Comparison of ENCODE assay signal across 12 mouse cellular contexts in genomic region chr10:84584451-84585293, GRCm38 (mm10). TPM values are rescaled to one million over a fixed set of nuclear protein-coding genes. Genes with fewer than 3 reads are reported as not detected.
A peak's percentile ranks its signal among the peaks of the same experiment; 100 is the strongest.
DNase-seq lines count a peak whose midpoint lies in the region; ATAC-seq and TF ChIP-seq lines count a peak whose summit lies in the region.
"Had no signal": no experiment of that assay in that cellular context is flagged by ENCODE, and none has a peak within 500 bp of the region (broad histone marks: within the 10 kb centered on the region; RNA-seq: fewer than 3 reads in every experiment).

No protein-coding gene starts in this region.

- H3K9ac ChIP-seq in lung, postnatal 0 days (replicated peaks; ENCODE audit: low read depth): no peak overlapping the region
- H3K9ac ChIP-seq: embryonic facial prominence, embryonic 12.5 days had no signal

- ATAC-seq in lung, postnatal 0 days: 0 out of 2 replicates have a peak, but pooled peaks have one; percentile 30
- ATAC-seq in erythroblast, adult 5-6 weeks (replicated peaks; ENCODE audit: low FRiP score, poor library complexity, severe bottlenecking): peak; percentile 26; the same call in 1 of the 2 replicates
- ATAC-seq: hindbrain, postnatal 0 days had no signal

- TF ChIP-seq CTCF in lung, postnatal 0 days (IDR thresholded peaks at IDR 0.05): no peak
- no peak for TF ChIP-seq CTCF in lung, adult 2 months (IDR thresholded peaks at IDR 0.05; ENCODE audit: insufficient read depth, low read length)

- 47% methylated on average over 11 of the region's 11 CpGs for WGBS in lung, postnatal 0 days
- WGBS in lung, adult 2 months: 39% methylated on average over 11 of the region's 11 CpGs
- 72% methylated on average over 11 of the region's 11 CpGs for WGBS in embryonic facial prominence, embryonic 10.5 days

- H3K4me2 ChIP-seq in lung, postnatal 0 days (replicated peaks; ENCODE audit: low read depth, low read length): no peak overlapping the region
- H3K4me2 ChIP-seq: embryonic facial prominence, embryonic 12.5 days had no signal

- TF ChIP-seq POLR2A in lung, adult 2 months (IDR thresholded peaks at IDR 0.05; ENCODE audit: borderline replicate concordance, extremely low read depth, low read depth, low read length): no peak

- no peaks in the 10 kb centered on the region for H3K9me3 ChIP-seq in lung, postnatal 0 days (ENCODE audit: low read length)
- no peaks in the 10 kb centered on the region for H3K9me3 ChIP-seq in embryonic facial prominence, embryonic 10.5 days
- H3K9me3 ChIP-seq: embryonic facial prominence, embryonic 12.5 days; limb, embryonic 10.5 days had no signal

- TF ChIP-seq EP300 in lung, postnatal 0 days (IDR thresholded peaks at IDR 0.05): no peak

- H3K36me3 ChIP-seq in lung, postnatal 0 days (ENCODE audit: insufficient read depth, low read length): peaks cover 7% of the 10 kb centered on the region; the same call in 1 of the 2 replicates
- H3K36me3 ChIP-seq in splenic B cell, adult 2 months (ENCODE audit: control insufficient read depth, insufficient read depth, low read length, poor library complexity, severe bottlenecking): peaks cover 12% of the 10 kb centered on the region
- no peaks in the 10 kb centered on the region for H3K36me3 ChIP-seq in embryonic facial prominence, embryonic 10.5 days (replicated peaks)
- H3K36me3 ChIP-seq: embryonic facial prominence, embryonic 12.5 days; limb, embryonic 10.5 days had no signal

- no peaks in the 10 kb centered on the region for H3K27me3 ChIP-seq in lung, postnatal 0 days (replicated peaks; ENCODE audit: insufficient read depth, low read length)
- H3K27me3 ChIP-seq in splenic B cell, adult 2 months (ENCODE audit: control insufficient read depth, insufficient read depth, low read length, poor library complexity, severe bottlenecking): no peaks in the 10 kb centered on the region
- no peaks in the 10 kb centered on the region for H3K27me3 ChIP-seq in embryonic facial prominence, embryonic 10.5 days (replicated peaks; ENCODE audit: low read depth, poor library complexity, severe bottlenecking)
- H3K27me3 ChIP-seq: embryonic facial prominence, embryonic 12.5 days had no signal

- peak; percentile 26 for DNase-seq in lung, postnatal 0 days (ENCODE audit: low spot score)
- DNase-seq in lung, adult 2 months: no peak
- peak; percentile 38 for DNase-seq in Muller cell, postnatal 12 days (ENCODE audit: inconsistent ontology term)
- peak; percentile 43 for DNase-seq in splenic B cell, adult 2 months (ENCODE audit: low read depth, low spot score)
- no peak for DNase-seq in embryonic facial prominence, embryonic 10.5 days (ENCODE audit: low spot score)
- no peak for DNase-seq in urinary bladder, postnatal 25 days (ENCODE audit: low spot score)
- DNase-seq: cerebellum, adult 18-20 months; lung, postnatal 4 days had no signal

- no peak overlapping the region for H3K4me3 ChIP-seq in lung, postnatal 0 days (ENCODE audit: low read depth, low read length)
- H3K4me3 ChIP-seq in lung, adult 2 months (replicated peaks; ENCODE audit: extremely low read depth, low read depth, low read length): no peak overlapping the region
- no peak overlapping the region for H3K4me3 ChIP-seq in embryonic facial prominence, embryonic 10.5 days
- H3K4me3 ChIP-seq: embryonic facial prominence, embryonic 12.5 days; limb, embryonic 10.5 days had no signal

- peaks cover 13% of the 10 kb centered on the region; the same call in 1 of the 2 replicates for H3K4me1 ChIP-seq in lung, postnatal 0 days (ENCODE audit: insufficient read depth, low read depth, low read length)
- peaks cover 25% of the 10 kb centered on the region for H3K4me1 ChIP-seq in lung, adult 2 months (ENCODE audit: control insufficient read depth, insufficient read depth, low read length)
- H3K4me1 ChIP-seq in embryonic facial prominence, embryonic 10.5 days: peaks cover 6% of the 10 kb centered on the region; the same call in 1 of the 2 replicates
- H3K4me1 ChIP-seq: embryonic facial prominence, embryonic 12.5 days; limb, embryonic 10.5 days had no signal

- no peak overlapping the region for H3K27ac ChIP-seq in lung, postnatal 0 days (ENCODE audit: low read length)
- no peak overlapping the region for H3K27ac ChIP-seq in embryonic facial prominence, embryonic 10.5 days (replicated peaks)
- H3K27ac ChIP-seq: embryonic facial prominence, embryonic 12.5 days; hindbrain, postnatal 0 days; limb, embryonic 10.5 days had no signal

RNA-seq across cellular contexts. Expression of gene Tcp11l2, which starts 8.2 kb away (rescaled TPM):
- polyA plus RNA-seq in lung, postnatal 0 days (2015; fragmentation: Nextera tagmentation; extraction: Ambion mirVana): 73.8 and 73.9 TPM in 2 replicates
- 65.6 and 97.0 TPM in 2 replicates for polyA plus RNA-seq in lung, adult 2 months (2012; rRNA removed)
- total RNA-seq in erythroblast, adult 5-6 weeks (2015; ENCODE audit: low replicate concordance): 604 and 645 TPM in 2 replicates
- total RNA-seq in erythroblast, adult 5-6 weeks (2017; ENCODE audit: low replicate concordance): 495 and 623 TPM in 2 replicates
- 3.2 and 3.6 TPM in 2 replicates for polyA plus RNA-seq in embryonic facial prominence, embryonic 10.5 days (2016; fragmentation: Nextera tagmentation; extraction: Ambion mirVana)

RNA-seq across cellular contexts. Expression of gene Polr3b, which starts 37.4 kb away (rescaled TPM):
- 6.2 and 7.8 TPM in 2 replicates for polyA plus RNA-seq in lung, postnatal 0 days (2015; fragmentation: Nextera tagmentation; extraction: Ambion mirVana)
- 4.0 and 5.7 TPM in 2 replicates for polyA plus RNA-seq in lung, adult 2 months (2012; rRNA removed)
- total RNA-seq in erythroblast, adult 5-6 weeks (2015; ENCODE audit: low replicate concordance): 44.1 and 50.5 TPM in 2 replicates
- total RNA-seq in erythroblast, adult 5-6 weeks (2017; ENCODE audit: low replicate concordance): 81.8 and 274 TPM in 2 replicates
- 19.5 and 20.4 TPM in 2 replicates for polyA plus RNA-seq in embryonic facial prominence, embryonic 10.5 days (2016; fragmentation: Nextera tagmentation; extraction: Ambion mirVana)

RNA-seq across cellular contexts. Expression of gene Ckap4, which starts 50.8 kb away (rescaled TPM):
- 49.2 and 58.8 TPM in 2 replicates for polyA plus RNA-seq in lung, postnatal 0 days (2015; fragmentation: Nextera tagmentation; extraction: Ambion mirVana)
- 20.9 and 26.5 TPM in 2 replicates for polyA plus RNA-seq in lung, adult 2 months (2012; rRNA removed)
- 43.8 and 45.6 TPM in 2 replicates for total RNA-seq in erythroblast, adult 5-6 weeks (2015; ENCODE audit: low replicate concordance)
- 29.6 and 38.4 TPM in 2 replicates for total RNA-seq in erythroblast, adult 5-6 weeks (2017; ENCODE audit: low replicate concordance)
- 61.2 and 61.5 TPM in 2 replicates for polyA plus RNA-seq in embryonic facial prominence, embryonic 10.5 days (2016; fragmentation: Nextera tagmentation; extraction: Ambion mirVana)

Comparison
In these comparisons a context has a peak if more than half of its experiments do, and no peak if none do; other contexts are left out.
1. DNase-seq: peak in lung, postnatal 0 days (single experiment), Muller cell, postnatal 12 days (single experiment) and splenic B cell, adult 2 months (single experiment); none in lung, adult 2 months (single experiment), embryonic facial prominence, embryonic 10.5 days (single experiment) and urinary bladder, postnatal 25 days (single experiment).
2. RNA of gene Tcp11l2, which starts 8.2 kb away (polyA plus RNA-seq): 65.6 to 97.0 TPM in lung, adult 2 months and 73.8 to 73.9 TPM in lung, postnatal 0 days; 3.2 to 3.6 TPM in embryonic facial prominence, embryonic 10.5 days; every median in the first group is over 10 times any median in the second.